Mouse (Mus musculus): Measurements from ENCODE around the gene Evc.

DNA sequence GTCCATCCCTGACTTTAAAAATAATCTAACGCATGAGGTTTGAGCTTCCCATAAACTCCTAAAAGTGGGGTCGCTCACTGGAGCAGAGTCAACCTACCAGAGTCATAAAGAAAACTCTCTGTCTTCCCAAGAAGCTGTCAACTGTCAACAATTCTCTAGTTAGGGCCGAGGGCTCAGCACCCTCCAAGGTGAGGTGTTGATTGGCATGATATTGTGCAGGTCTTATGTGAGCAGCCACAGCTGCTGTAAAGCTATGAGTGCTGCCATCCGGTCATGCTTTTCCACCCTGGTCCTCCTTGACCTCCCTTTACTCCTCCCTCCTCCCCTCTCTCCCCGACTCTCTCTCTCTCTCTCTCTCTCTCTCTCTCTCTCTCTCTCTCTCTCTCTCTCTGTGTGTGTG, 25.9 kb upstream of the Evc start:
- TF ChIP-seq CTCF (conservative IDR thresholded peaks at IDR 0.05 in 1 of 2, IDR thresholded peaks at IDR 0.05 in 1 of 2; ENCODE audit: low read depth in 2 of 2, low read length in 2 of 2) (no peak), KAT2A (IDR thresholded peaks at IDR 0.05; ENCODE audit: insufficient replicate concordance, low read length) (no peak), MXI1 (IDR thresholded peaks at IDR 0.05; ENCODE audit: low read depth, low read length) (no peak), POLR2AphosphoS2 (IDR thresholded peaks at IDR 0.05; ENCODE audit: low read depth, low read length) (no peak), ELF1 (IDR thresholded peaks at IDR 0.05; ENCODE audit: low read depth, low read length) (no peak), POLR2A (IDR thresholded peaks at IDR 0.05; ENCODE audit: low read depth, low read length) (no peak), MAZ (IDR thresholded peaks at IDR 0.05; ENCODE audit: low read depth, low read length) (no peak), ZNF384 (IDR thresholded peaks at IDR 0.05; ENCODE audit: low read depth, low read length) (no peak), USF1 (IDR thresholded peaks at IDR 0.05; ENCODE audit: low read depth, low read length) (no peak), EP300 (IDR thresholded peaks at IDR 0.05; ENCODE audit: low read length) (no peak)
